Mouse (Mus musculus): Measurements from ENCODE around the gene Atp6v1g1.

GRCm38 (mm10) chr4:63552865-63553264 lies 8.3 kb downstream of the Atp6v1g1 start:
- no peak for TF ChIP-seq POLR2A (IDR thresholded peaks at IDR 0.05; ENCODE audit: low read depth, low read length)
- TF ChIP-seq CTCF (conservative IDR thresholded peaks at IDR 0.05; ENCODE audit: insufficient read depth, insufficient read length, low read depth, low read length): no peak
